ENCODE assay signal across 26 mouse cellular contexts in the genomic region with DNA sequence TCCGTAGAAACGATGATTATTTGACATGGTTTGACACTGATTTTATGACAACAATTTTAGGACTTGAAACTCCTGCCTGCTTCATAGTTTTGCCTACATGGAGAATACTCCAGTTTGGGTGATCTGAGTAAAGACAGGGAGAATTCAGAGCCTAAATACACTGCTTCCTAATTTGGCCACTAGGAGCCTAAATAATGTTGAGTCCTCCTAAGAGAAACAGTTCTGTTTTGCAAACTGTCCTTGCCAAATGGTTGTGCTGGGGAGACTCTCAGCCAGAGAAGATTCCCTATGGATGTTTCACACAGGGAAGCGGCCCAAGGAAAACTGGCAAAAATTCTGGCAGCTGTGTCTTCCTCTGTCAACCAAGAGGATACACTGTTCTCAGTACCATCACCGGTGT.
DNase-seq lines count a peak whose midpoint lies in the region; ATAC-seq and TF ChIP-seq lines count a peak whose summit lies in the region.
"Had no signal": no experiment of that assay in that cellular context is flagged by ENCODE, and none has a peak within 500 bp of the region (broad histone marks: within the 10 kb centered on the region; RNA-seq: fewer than 3 reads in every experiment).

No protein-coding gene starts in this region.

- WGBS in forebrain, embryonic 15.5 days = 95% methylated on average over 4 of the region's 4 CpGs
- WGBS in forebrain, postnatal 0 days = 92% methylated on average over 4 of the region's 4 CpGs

- H3K9me3 ChIP-seq in forebrain, embryonic 15.5 days = no peaks in the 10 kb centered on the region
- H3K9me3 ChIP-seq in forebrain, postnatal 0 days (ENCODE audit: low read length) = no peaks in the 10 kb centered on the region
- H3K9me3 ChIP-seq: embryonic facial prominence, embryonic 10.5 days; embryonic facial prominence, embryonic 15.5 days; forebrain, embryonic 12.5 days; heart, embryonic 12.5 days; limb, embryonic 12.5 days; liver, embryonic 15.5 days; lung, embryonic 15.5 days; midbrain, embryonic 12.5 days had no signal

- no peak overlapping the region for H3K9ac ChIP-seq in forebrain, embryonic 15.5 days (replicated peaks)
- H3K9ac ChIP-seq in forebrain, postnatal 0 days = no peak overlapping the region
- H3K9ac ChIP-seq: embryonic facial prominence, embryonic 15.5 days; forebrain, embryonic 12.5 days; heart, embryonic 12.5 days; limb, embryonic 12.5 days; liver, embryonic 15.5 days; lung, embryonic 15.5 days; midbrain, embryonic 12.5 days had no signal

- no peak overlapping the region for H3K4me3 ChIP-seq in forebrain, embryonic 15.5 days
- no peak overlapping the region for H3K4me3 ChIP-seq in forebrain, postnatal 0 days (ENCODE audit: low read depth, low read length)
- no peak overlapping the region for H3K4me3 ChIP-seq in left cerebral cortex, adult 2 months
- H3K4me3 ChIP-seq: embryonic facial prominence, embryonic 10.5 days; embryonic facial prominence, embryonic 15.5 days; forebrain, embryonic 12.5 days; gastrocnemius, adult 2 months; heart, adult 2 months; heart, embryonic 12.5 days; limb, embryonic 12.5 days; liver, embryonic 15.5 days; lung, embryonic 15.5 days; megakaryocyte, embryonic 14.5 days; midbrain, embryonic 12.5 days had no signal

- intact Hi-C loops in left cerebral cortex, adult 2 months (cut with DNase I) = no loop called here
- intact Hi-C loops in left cerebral cortex, postnatal 25 days (cut with DNase I) = no loop called here
- intact Hi-C loops in heart, postnatal 10 days (cut with DNase I) = no loop called here

- DNase-seq in forebrain, postnatal 0 days = no peak
- DNase-seq in left cerebral cortex, adult 2 months (ENCODE audit: extremely low spot score in 1 of 2, low spot score in 2 of 2) = no peak
- DNase-seq in left cerebral cortex, postnatal 25 days (ENCODE audit: low spot score in 2 of 2) = no peak
- peak; percentile 9 for DNase-seq in ZHBTc4 (ENCODE audit: low read depth, low spot score)
- DNase-seq in cerebellum, adult 11 months = no peak
- DNase-seq in heart, postnatal 10 days = no peak
- DNase-seq: adrenal gland, adult 2 months; cerebellum, adult 8-10 months; cerebellum, postnatal 25 days; gastrocnemius, adult 2 months; heart, adult 2 months; kidney, adult 18-20 months; kidney, postnatal 4 days; lung, postnatal 36 days; thymus, postnatal 14 days had no signal

- no peak overlapping the region for H3K27ac ChIP-seq in forebrain, embryonic 15.5 days (replicated peaks)
- no peak overlapping the region for H3K27ac ChIP-seq in forebrain, postnatal 0 days (ENCODE audit: low read depth, low read length)
- H3K27ac ChIP-seq in left cerebral cortex, adult 2 months = no peak overlapping the region
- H3K27ac ChIP-seq: embryonic facial prominence, embryonic 10.5 days; embryonic facial prominence, embryonic 15.5 days; forebrain, embryonic 12.5 days; gastrocnemius, adult 2 months; heart, adult 2 months; limb, embryonic 12.5 days; liver, embryonic 15.5 days; lung, embryonic 15.5 days; midbrain, embryonic 12.5 days had no signal

- no peak overlapping the region for H3K4me2 ChIP-seq in forebrain, embryonic 15.5 days (replicated peaks)
- H3K4me2 ChIP-seq in forebrain, postnatal 0 days (ENCODE audit: low read depth) = no peak overlapping the region
- H3K4me2 ChIP-seq: embryonic facial prominence, embryonic 15.5 days; forebrain, embryonic 12.5 days; heart, embryonic 12.5 days; limb, embryonic 12.5 days; liver, embryonic 15.5 days; lung, embryonic 15.5 days; midbrain, embryonic 12.5 days had no signal

- 0 out of 2 replicates have a peak, but pooled peaks have one; percentile 16 for ATAC-seq in forebrain, embryonic 15.5 days (replicated peaks)
- no peak for ATAC-seq in forebrain, postnatal 0 days
- ATAC-seq: activated CD4-positive, CD25-positive, alpha-beta regulatory T cell, adult 4 months had no signal

- H3K27me3 ChIP-seq in forebrain, embryonic 15.5 days = no peaks in the 10 kb centered on the region
- H3K27me3 ChIP-seq in forebrain, postnatal 0 days (ENCODE audit: insufficient read depth, low read length) = no peaks in the 10 kb centered on the region
- H3K27me3 ChIP-seq: embryonic facial prominence, embryonic 15.5 days; forebrain, embryonic 12.5 days; heart, embryonic 12.5 days; limb, embryonic 12.5 days; liver, embryonic 15.5 days; lung, embryonic 15.5 days; megakaryocyte, embryonic 14.5 days; midbrain, embryonic 12.5 days had no signal

- H3K36me3 ChIP-seq in forebrain, embryonic 15.5 days = no peaks in the 10 kb centered on the region
- H3K36me3 ChIP-seq in forebrain, postnatal 0 days (ENCODE audit: insufficient read depth) = no peaks in the 10 kb centered on the region
- H3K36me3 ChIP-seq: embryonic facial prominence, embryonic 10.5 days; embryonic facial prominence, embryonic 15.5 days; forebrain, embryonic 12.5 days; heart, embryonic 12.5 days; limb, embryonic 12.5 days; liver, embryonic 15.5 days; lung, embryonic 15.5 days; midbrain, embryonic 12.5 days had no signal

- no peak for TF ChIP-seq CTCF in forebrain, postnatal 0 days (IDR thresholded peaks at IDR 0.05; ENCODE audit: low read depth)
- peak; percentile 14 for TF ChIP-seq CTCF in left cerebral cortex, adult 2 months (IDR thresholded peaks at IDR 0.05)

- H3K4me1 ChIP-seq in forebrain, embryonic 15.5 days = no peaks in the 10 kb centered on the region
- H3K4me1 ChIP-seq in forebrain, postnatal 0 days (ENCODE audit: insufficient read depth) = no peaks in the 10 kb centered on the region
- H3K4me1 ChIP-seq: embryonic facial prominence, embryonic 10.5 days; embryonic facial prominence, embryonic 15.5 days; heart, embryonic 12.5 days; limb, embryonic 12.5 days; liver, embryonic 15.5 days; lung, embryonic 15.5 days; megakaryocyte, embryonic 14.5 days; midbrain, embryonic 12.5 days had no signal
